Mouse (Mus musculus): ENCODE measurements at regions not wholly inside any gene's neighbourhood (a gene's known extent, or its start where the extent isn't known, plus 50 kb on each side); places are given as distances from the start of the nearest gene placed in this dataset. TPM values are rescaled to one million over a fixed set of nuclear protein-coding genes. Genes with fewer than 3 reads are reported as not detected.

DNA sequence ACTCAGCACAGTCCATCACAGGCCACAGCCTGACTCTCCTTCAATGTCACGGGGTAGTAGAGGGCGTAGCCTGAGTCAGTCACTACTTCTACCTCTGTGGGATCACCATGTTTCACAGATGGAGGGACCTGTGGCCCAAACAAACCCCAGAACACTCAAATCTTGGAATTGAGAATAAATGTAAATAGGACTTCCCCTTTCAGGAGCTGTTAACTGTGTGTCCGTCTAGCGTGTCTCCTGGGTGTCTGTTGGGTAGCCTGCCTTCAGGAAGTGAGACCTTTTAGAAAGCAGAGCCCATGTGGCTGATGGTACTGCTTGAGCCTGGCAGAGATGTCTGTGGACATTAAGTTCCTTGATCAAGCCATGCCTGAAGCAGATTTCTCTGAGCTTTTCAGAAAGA, 87.4 kb upstream of the Smim23 start:
- no peak for DNase-seq (ENCODE audit: low spot score in 2 of 2)

DNA sequence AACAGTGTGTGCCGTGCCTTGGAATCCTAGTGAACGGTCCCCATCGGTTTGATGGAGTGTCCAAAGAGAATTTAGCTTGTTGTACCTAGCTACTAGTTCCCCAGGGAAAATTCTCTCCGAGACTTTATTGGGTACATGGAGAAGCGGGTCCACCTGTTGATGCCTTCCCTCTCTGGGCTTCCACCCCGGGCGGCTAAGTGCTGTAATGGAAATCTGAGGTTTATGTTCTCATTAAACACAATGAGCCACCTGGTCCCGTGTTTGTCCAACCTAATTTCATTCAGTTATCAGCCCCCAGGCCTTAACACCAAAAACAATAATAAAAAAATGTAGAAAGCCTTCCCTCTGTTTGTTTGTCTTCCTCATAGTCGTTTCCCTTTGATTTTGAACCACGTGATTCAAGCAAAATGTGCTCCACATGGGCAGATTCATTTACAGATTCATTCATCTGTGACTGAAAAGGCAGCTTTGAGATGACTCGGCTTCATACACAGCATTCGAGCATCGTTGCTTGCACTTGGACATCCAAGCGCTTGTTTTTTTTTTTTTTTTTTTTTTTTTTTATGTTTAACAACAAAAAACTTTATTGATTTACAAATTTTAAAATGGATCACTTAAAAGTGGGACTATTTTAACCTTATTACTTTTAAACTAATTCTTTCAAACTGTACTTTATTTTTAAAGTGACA, 84.5 kb upstream of the Smim23 start:
- DNase-seq (ENCODE audit: low spot score in 2 of 2): no peak

- no peak for DNase-seq (ENCODE audit: low spot score in 2 of 2)
Observed at GRCm38 (mm10) chr11:32907520-32908233, 83.3 kb upstream of the Smim23 start.

- DNase-seq (ENCODE audit: low spot score in 2 of 2): no peak
Observed at GRCm38 (mm10) chr11:32903970-32904369, 79.6 kb upstream of the Smim23 start.

DNA sequence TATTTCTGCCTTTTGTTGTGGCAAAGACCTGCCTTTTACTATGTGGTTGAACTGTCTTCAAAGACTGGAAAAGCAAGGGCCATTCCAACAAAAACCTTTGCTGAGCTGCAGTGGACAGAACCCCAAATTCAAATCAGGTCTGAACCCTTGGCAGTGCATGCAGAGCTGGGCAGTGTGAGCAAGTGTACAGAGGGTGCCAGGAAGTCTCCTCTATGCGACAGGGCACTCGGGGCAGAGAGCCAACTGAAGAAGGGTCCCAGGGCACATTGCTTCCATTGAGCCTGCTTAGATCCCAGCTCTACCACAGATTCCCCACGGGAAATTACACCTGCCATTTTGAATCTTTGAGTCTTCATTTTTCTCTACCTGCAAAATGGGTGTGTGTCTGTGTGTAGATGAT, 79.0 kb upstream of the Smim23 start:
- no peak for DNase-seq (ENCODE audit: low spot score in 2 of 2)

DNA sequence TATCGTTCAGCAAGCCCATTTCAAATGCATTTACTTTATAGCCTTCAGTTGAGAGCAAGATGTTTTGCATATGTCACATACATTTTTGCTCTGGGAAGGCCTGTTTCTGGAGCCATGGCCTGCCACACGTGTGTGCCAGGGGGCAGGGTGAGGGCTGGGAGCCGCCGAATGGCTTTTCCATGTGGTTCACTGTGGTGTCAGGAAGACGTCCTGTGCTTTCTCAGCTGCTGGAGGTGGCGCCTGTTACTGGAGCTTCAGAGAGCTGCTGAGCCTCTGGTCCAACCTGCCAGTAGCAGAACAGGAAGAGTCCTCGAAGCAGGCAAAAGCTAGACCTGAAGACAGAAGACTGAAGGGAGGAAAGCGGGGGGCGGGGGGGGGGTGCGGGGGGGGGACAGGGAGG, 78.5 kb upstream of the Smim23 start:
- DNase-seq (ENCODE audit: low spot score in 2 of 2): no peak

- no peak for DNase-seq (ENCODE audit: low spot score in 2 of 2)
Observed at GRCm38 (mm10) chr11:32900437-32900836, 76.0 kb upstream of the Smim23 start.

GRCm38 (mm10) chr11:32899604-32900216, 75.3 kb upstream of the Smim23 start:
- no peak for DNase-seq (ENCODE audit: low spot score in 2 of 2)

GRCm38 (mm10) chr11:32895400-32895799, 71.0 kb upstream of the Smim23 start:
- no peak for DNase-seq (ENCODE audit: low spot score in 2 of 2)

GRCm38 (mm10) chr11:32893146-32893903, 68.9 kb upstream of the Smim23 start:
- no peak for DNase-seq (ENCODE audit: low spot score in 2 of 2)

DNA sequence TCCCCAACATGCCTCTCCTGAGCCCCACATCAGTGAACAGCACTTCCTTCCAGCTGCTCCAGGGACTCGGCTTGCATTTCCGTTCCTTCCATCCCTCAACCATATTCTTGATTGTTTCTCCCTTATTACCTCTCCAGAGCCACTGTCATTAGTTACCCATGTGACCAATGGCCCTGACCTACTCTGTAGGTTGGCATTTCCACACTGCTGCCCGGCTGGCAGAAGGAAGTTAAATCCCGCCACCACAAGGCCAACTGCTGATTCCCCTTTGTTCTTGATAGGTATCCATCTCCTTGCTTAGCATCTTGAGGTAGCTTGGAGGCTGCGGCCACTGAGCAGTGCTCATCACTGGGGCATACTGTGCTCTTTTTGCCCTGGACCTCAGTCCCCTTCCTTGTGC, 68.1 kb upstream of the Smim23 start:
- no peak for DNase-seq (ENCODE audit: low spot score in 2 of 2)

DNA sequence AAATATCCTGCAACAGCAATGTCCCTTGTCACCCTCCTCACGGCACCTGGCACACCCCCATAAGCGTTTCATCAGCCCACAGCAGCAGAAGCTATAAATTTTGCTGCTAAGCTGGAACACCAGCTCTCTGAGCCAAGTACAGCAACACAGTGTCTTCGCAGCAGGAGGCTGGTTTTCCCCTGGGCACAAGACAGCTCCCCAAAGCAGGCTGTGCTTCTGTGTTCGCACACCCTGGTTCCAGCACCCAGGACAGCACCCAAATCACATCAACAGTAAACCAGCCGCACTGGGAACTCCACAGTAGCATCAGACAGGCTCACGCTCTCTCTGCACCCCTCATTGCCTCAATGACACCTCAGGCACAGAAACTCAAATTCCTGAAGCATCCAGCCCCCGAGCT, 64.8 kb upstream of the Smim23 start:
- DNase-seq (ENCODE audit: low spot score in 2 of 2): no peak

GRCm38 (mm10) chr11:32884744-32885143, 60.3 kb upstream of the Smim23 start:
- DNase-seq (ENCODE audit: low spot score in 2 of 2): no peak

GRCm38 (mm10) chr11:32883062-32883852, 58.9 kb upstream of the Smim23 start:
- no peak for DNase-seq (ENCODE audit: low spot score in 2 of 2)

DNA sequence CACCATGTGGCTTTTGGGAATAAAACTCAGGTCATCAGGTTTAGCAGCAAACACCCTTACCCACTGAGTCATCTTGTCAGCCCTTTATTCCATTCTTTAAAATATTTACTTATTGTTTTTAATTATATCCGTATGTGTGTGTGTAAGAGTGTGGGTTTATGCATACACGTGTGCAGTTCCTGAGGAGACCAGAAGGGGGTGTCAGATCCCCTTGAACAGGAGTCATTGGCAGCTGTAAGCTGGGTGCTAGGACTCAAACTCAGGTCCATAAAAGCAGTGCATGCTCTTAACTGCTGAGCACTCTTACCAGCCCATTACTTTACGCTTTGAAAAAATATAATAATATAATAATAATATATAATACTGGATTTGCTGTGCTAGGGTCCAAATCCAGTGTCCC, 54.6 kb upstream of the Smim23 start:
- no peak for DNase-seq (ENCODE audit: low spot score in 2 of 2)

Small RNA genes in the stretch of these regions (microRNA-seq; reads per million reads assigned to microRNA genes)
- not detected for gene Gm26052
